Mouse (Mus musculus): ENCODE results near the gene Piwil1. TPM values are rescaled to one million over a fixed set of nuclear protein-coding genes. Genes with fewer than 3 reads are reported as not detected.
"Not testable (repeated sequence)": the region's sequence is repeated elsewhere in the genome, so short reads cannot be mapped to it uniquely, and the experiment has no call there.

Piwil1 gene
- total and polyA plus RNA-seq, 2 experiments from 2014 or later: 0.05 to 0.40 TPM

GRCm38 (mm10) chr5:128708929-128709328, 6.6 kb downstream of the Piwil1 start:
- Histone ChIP-seq H3K27ac (ENCODE audit: low read depth, low read length) (no peak overlapping the region), H3K9me3 (ENCODE audit: low read length) (no peaks in the 10 kb centered on the region), H3K4me2 (ENCODE audit: low read depth) (no peak overlapping the region), H3K36me3 (ENCODE audit: insufficient read depth) (no peaks in the 10 kb centered on the region), H3K27me3 (ENCODE audit: insufficient read depth, low read length) (no peaks in the 10 kb centered on the region), H3K4me1 (ENCODE audit: insufficient read depth) (no peaks in the 10 kb centered on the region), H3K9ac (no peak overlapping the region), H3K4me3 (ENCODE audit: low read depth, low read length) (no peak overlapping the region)
- DNase-seq: no peak
- WGBS: 57% methylated on average over 5 of the region's 5 CpGs
- TF ChIP-seq CTCF (IDR thresholded peaks at IDR 0.05; ENCODE audit: low read depth): no peak
- peak; percentile 45; the same call in 1 of the 2 replicates for ATAC-seq

DNA sequence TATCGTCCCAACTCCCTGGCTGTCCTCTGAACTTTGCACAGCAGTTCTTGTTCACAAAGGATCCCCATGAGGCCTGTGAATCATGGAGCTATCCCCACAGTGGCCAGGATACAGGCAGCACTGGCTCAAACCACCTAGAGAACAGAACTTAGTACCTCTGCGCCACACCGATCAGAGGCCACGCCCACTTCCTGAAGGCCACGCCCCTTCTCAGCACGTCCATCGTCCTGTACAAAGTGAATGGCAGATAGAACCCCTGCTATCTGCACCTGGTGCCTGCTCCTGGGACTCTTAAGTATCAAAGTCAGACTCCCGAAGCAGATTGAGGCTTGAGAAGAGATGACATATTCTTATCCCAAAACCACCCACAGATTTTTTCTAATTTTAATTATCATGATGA, 8.3 kb downstream of the Piwil1 start:
- ATAC-seq: no peak
- Histone ChIP-seq H3K27ac (ENCODE audit: low read depth, low read length) (no peak overlapping the region), H3K4me3 (ENCODE audit: low read depth, low read length) (no peak overlapping the region), H3K9ac (no peak overlapping the region), H3K4me2 (ENCODE audit: low read depth) (no peak overlapping the region), H3K9me3 (ENCODE audit: low read length) (no peaks in the 10 kb centered on the region), H3K4me1 (ENCODE audit: insufficient read depth) (no peaks in the 10 kb centered on the region), H3K27me3 (ENCODE audit: insufficient read depth, low read length) (no peaks in the 10 kb centered on the region), H3K36me3 (ENCODE audit: insufficient read depth) (no peaks in the 10 kb centered on the region)
- no peak for TF ChIP-seq CTCF (IDR thresholded peaks at IDR 0.05; ENCODE audit: low read depth)
- DNase-seq: no peak
- WGBS: 23% methylated on average over 8 of the region's 8 CpGs

DNA sequence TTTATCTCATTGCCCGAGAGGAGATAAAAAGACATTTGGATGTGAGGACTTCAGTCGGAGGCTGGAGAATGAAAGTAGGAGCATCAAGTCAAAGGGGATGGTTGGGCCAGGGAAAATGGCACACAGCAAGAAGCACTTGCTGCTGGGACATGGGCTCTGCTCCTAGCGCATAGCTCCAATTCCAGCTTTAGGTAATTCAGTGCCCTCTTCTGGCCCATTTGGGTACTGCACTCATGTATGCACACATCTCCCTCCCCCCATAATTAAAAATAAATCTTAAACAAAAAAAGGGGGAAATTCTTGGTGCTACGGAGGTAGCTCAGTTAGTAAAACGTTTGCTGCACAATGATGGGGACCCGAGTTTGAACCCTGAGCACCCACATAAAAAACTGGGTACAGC, 9.5 kb downstream of the Piwil1 start:
- no peaks in the 10 kb centered on the region for H3K9me3 ChIP-seq (ENCODE audit: low read length)
- no peak overlapping the region for H3K27ac ChIP-seq (ENCODE audit: low read depth, low read length)
- no peaks in the 10 kb centered on the region for H3K27me3 ChIP-seq (ENCODE audit: insufficient read depth, low read length)
- DNase-seq (peak; percentile 21), ATAC-seq (no peak)
- no peak overlapping the region for H3K4me3 ChIP-seq (ENCODE audit: low read depth, low read length)
- H3K4me2 ChIP-seq (ENCODE audit: low read depth): no peak overlapping the region
- H3K4me1 ChIP-seq (ENCODE audit: insufficient read depth): no peaks in the 10 kb centered on the region
- WGBS: 88% methylated on average over 6 of the region's 6 CpGs
- no peaks in the 10 kb centered on the region for H3K36me3 ChIP-seq (ENCODE audit: insufficient read depth)
- peak; percentile 58 for TF ChIP-seq CTCF (IDR thresholded peaks at IDR 0.05; ENCODE audit: low read depth)
- no peak overlapping the region for H3K9ac ChIP-seq

DNA sequence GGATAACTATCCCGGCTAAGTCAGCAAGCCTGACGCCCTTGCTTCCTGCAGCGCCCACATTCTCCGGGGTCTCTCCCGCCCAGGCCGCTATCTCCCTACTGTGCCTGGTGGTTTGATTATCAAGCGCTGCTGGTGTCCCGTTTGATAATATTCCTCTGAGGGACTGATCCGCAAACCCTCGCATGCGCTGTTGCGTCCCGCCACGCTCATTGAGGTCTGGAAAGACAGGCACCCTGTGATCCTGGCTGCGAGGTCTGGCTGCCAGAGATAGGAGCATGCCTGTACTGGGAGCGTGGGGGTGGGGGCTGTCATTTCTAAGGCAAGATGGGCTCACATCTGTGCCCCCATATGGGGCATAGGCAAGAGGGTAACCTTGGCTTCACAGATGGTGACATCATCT, 12.8 kb downstream of the Piwil1 start:
- H3K36me3 ChIP-seq (ENCODE audit: insufficient read depth): no peaks in the 10 kb centered on the region
- H3K9me3 ChIP-seq (ENCODE audit: low read length): no peaks in the 10 kb centered on the region
- no peak overlapping the region for H3K4me2 ChIP-seq (ENCODE audit: low read depth)
- DNase-seq (no peak), ATAC-seq (no peak)
- WGBS: 83% methylated on average over 16 of the region's 16 CpGs
- no peaks in the 10 kb centered on the region for H3K4me1 ChIP-seq (ENCODE audit: insufficient read depth)
- no peak overlapping the region for H3K9ac ChIP-seq
- H3K27ac ChIP-seq (ENCODE audit: low read depth, low read length): no peak overlapping the region
- no peak overlapping the region for H3K4me3 ChIP-seq (ENCODE audit: low read depth, low read length)
- TF ChIP-seq CTCF (IDR thresholded peaks at IDR 0.05; ENCODE audit: low read depth): no peak
- no peaks in the 10 kb centered on the region for H3K27me3 ChIP-seq (ENCODE audit: insufficient read depth, low read length)

DNA sequence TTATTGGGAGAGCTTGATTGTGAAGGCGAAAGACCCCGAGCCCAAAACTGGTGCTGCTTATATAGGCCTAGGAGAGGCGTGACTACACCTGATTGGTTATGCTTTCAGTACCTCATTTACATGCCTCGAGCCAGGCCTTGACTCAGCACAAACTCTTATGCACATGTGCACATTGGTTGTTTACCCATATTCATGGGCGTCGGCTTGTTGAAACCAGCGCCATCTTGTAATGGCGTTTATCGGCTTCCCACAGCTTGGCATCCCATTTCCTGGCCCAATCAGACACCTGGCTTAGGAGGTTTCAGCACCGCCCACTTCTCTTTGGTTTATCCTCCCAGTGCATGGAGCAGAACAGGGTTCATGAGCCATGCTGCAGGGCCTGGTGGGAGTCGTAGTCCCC, 18.1 kb downstream of the Piwil1 start:
- not testable (repeated sequence) for H3K9me3 ChIP-seq (ENCODE audit: low read length); H3K9ac ChIP-seq; ATAC-seq; H3K27me3 ChIP-seq (ENCODE audit: insufficient read depth, low read length); H3K4me2 ChIP-seq (ENCODE audit: low read depth); H3K27ac ChIP-seq (ENCODE audit: low read depth, low read length); H3K4me3 ChIP-seq (ENCODE audit: low read depth, low read length); H3K4me1 ChIP-seq (ENCODE audit: insufficient read depth); DNase-seq; H3K36me3 ChIP-seq (ENCODE audit: insufficient read depth)
- WGBS: 92% methylated on average over 11 of the region's 11 CpGs

- no peak overlapping the region for H3K9ac ChIP-seq
- no peak overlapping the region for H3K4me2 ChIP-seq (ENCODE audit: low read depth)
- no peak overlapping the region for H3K4me3 ChIP-seq (ENCODE audit: low read depth, low read length)
- ATAC-seq (no peak), DNase-seq (peak; percentile 26)
- H3K27me3 ChIP-seq (ENCODE audit: insufficient read depth, low read length): no peaks in the 10 kb centered on the region; the same call in 1 of the 2 replicates
- no peaks in the 10 kb centered on the region for H3K36me3 ChIP-seq (ENCODE audit: insufficient read depth)
- TF ChIP-seq CTCF (IDR thresholded peaks at IDR 0.05; ENCODE audit: low read depth): peak; percentile 50
- no peaks in the 10 kb centered on the region for H3K9me3 ChIP-seq (ENCODE audit: low read length)
- H3K27ac ChIP-seq (ENCODE audit: low read depth, low read length): no peak overlapping the region
- 75% methylated on average over 5 of the region's 5 CpGs for WGBS
- no peaks in the 10 kb centered on the region for H3K4me1 ChIP-seq (ENCODE audit: insufficient read depth)
Measured at GRCm38 (mm10) chr5:128729341-128729740, 27.0 kb downstream of the Piwil1 start.

GRCm38 (mm10) chr5:128730634-128731033, 28.3 kb downstream of the Piwil1 start:
- WGBS: 37% methylated on average over 5 of the region's 5 CpGs
- peak; percentile 84 for TF ChIP-seq CTCF (IDR thresholded peaks at IDR 0.05; ENCODE audit: low read depth)
- Histone ChIP-seq H3K27me3 (ENCODE audit: insufficient read depth, low read length) (no peaks in the 10 kb centered on the region; the same call in 1 of the 2 replicates), H3K4me1 (ENCODE audit: insufficient read depth) (no peaks in the 10 kb centered on the region), H3K9me3 (ENCODE audit: low read length) (no peaks in the 10 kb centered on the region), H3K36me3 (ENCODE audit: insufficient read depth) (no peaks in the 10 kb centered on the region), H3K9ac (no peak overlapping the region), H3K4me3 (ENCODE audit: low read depth, low read length) (no peak overlapping the region), H3K4me2 (ENCODE audit: low read depth) (no peak overlapping the region), H3K27ac (ENCODE audit: low read depth, low read length) (no peak overlapping the region)
- ATAC-seq (no peak), DNase-seq (peak; percentile 50)

All from forebrain, postnatal 0 days (tissue).